Mouse (Mus musculus) heart, embryonic 15.5 days (tissue): ENCODE measurements around the gene Cfap65. TPM values are rescaled to one million over a fixed set of nuclear protein-coding genes. Genes with fewer than 3 reads are reported as not detected.

ENCODE experiments used
- ATAC-seq: fragments of 200-750 bp; cut with Nextera tagmentation; replicated peaks from 2 replicates; pipeline ENCODE4 v1.8.0; 2017; ENCODE audit warnings: low read depth, moderate TSS enrichment; ENCODE audit not compliant: insufficient number of reproducible peaks, insufficient read depth, low FRiP score
- H3K27ac ChIP-seq: fragments of 300-500 bp; sonication (generic); 2 replicates; pipeline ENCODE4 v1.5.1; 2015; ENCODE audit warnings: mild to moderate bottlenecking, inconsistent platforms
- H3K27me3 ChIP-seq: fragments of 300-500 bp; sonication (generic); 2 replicates; pipeline ENCODE4 v1.6.1; 2015; ENCODE audit warnings: inconsistent platforms
- H3K36me3 ChIP-seq: fragments of 300-500 bp; sonication (generic); 2 replicates; pipeline ENCODE4 v1.6.1; 2015; ENCODE audit warnings: mild to moderate bottlenecking, inconsistent platforms
- H3K4me1 ChIP-seq: fragments of 300-500 bp; sonication (generic); replicated peaks from 2 replicates; pipeline ENCODE4 v1.6.1; 2015; ENCODE audit warnings: inconsistent platforms
- H3K4me2 ChIP-seq: fragments of 300-500 bp; sonication (generic); 2 replicates; pipeline ENCODE4 v1.6.1; 2015; ENCODE audit warnings: inconsistent platforms, mild to moderate bottlenecking, moderate library complexity
- H3K4me3 ChIP-seq: fragments of 300-500 bp; sonication (generic); 2 replicates; pipeline ENCODE4 v1.5.1; 2015; ENCODE audit warnings: mild to moderate bottlenecking, inconsistent platforms
- H3K9ac ChIP-seq: fragments of 300-500 bp; sonication (generic); 2 replicates; pipeline ENCODE4 v1.6.1; 2015; ENCODE audit warnings: mild to moderate bottlenecking, inconsistent platforms
- H3K9me3 ChIP-seq: fragments of 300-500 bp; sonication (generic); replicated peaks from 2 replicates; pipeline ENCODE4 v1.6.1; 2016; ENCODE audit warnings: inconsistent platforms
- WGBS: fragments of 180-500 bp; shearing (Covaris S2); methylation state at CpG from one replicate; pipeline ENCODE4 v1.1.7; 2015; ENCODE audit warnings: mixed read lengths; 5-methylcytosine and 5-hydroxymethylcytosine counted together
- polyA plus RNA-seq: library from polyadenylated mRNA; unstranded; fragments of >200 nt; fragmentation: Nextera tagmentation; extraction: Ambion mirVana; gene quantifications from 2 replicates; pipeline ENCODE4 v1.2.1, GENCODE M21; 2015

Cfap65 gene
- polyA plus RNA-seq, 1 experiment from 2014 or later: not detected

GRCm38 (mm10) chr1:74951556-74952210 is 16.3 kb upstream of the Cfap65 start, which contains the start of gene Ihh:
Ihh (minus strand) TSS chr1:74951672.
- Histone ChIP-seq H3K4me3 (peak within 1 kb of the TSS; percentile 45), H3K9ac (0 out of 2 replicates have a peak within 1 kb of the TSS, but pooled peaks have one; percentile 16), H3K27ac (no peak within 1 kb of the TSS), H3K4me1 (peaks cover 44% of the 10 kb centered on the region), H3K27me3 (peaks cover 94% of the 10 kb centered on the region), H3K36me3 (no peaks in the 10 kb centered on the region), H3K4me2 (peak within 1 kb of the TSS; percentile 77), H3K9me3 (no peaks in the 10 kb centered on the region)
- 2% methylated on average over 52 of the region's 55 CpGs for WGBS
- no peak for ATAC-seq

DNA sequence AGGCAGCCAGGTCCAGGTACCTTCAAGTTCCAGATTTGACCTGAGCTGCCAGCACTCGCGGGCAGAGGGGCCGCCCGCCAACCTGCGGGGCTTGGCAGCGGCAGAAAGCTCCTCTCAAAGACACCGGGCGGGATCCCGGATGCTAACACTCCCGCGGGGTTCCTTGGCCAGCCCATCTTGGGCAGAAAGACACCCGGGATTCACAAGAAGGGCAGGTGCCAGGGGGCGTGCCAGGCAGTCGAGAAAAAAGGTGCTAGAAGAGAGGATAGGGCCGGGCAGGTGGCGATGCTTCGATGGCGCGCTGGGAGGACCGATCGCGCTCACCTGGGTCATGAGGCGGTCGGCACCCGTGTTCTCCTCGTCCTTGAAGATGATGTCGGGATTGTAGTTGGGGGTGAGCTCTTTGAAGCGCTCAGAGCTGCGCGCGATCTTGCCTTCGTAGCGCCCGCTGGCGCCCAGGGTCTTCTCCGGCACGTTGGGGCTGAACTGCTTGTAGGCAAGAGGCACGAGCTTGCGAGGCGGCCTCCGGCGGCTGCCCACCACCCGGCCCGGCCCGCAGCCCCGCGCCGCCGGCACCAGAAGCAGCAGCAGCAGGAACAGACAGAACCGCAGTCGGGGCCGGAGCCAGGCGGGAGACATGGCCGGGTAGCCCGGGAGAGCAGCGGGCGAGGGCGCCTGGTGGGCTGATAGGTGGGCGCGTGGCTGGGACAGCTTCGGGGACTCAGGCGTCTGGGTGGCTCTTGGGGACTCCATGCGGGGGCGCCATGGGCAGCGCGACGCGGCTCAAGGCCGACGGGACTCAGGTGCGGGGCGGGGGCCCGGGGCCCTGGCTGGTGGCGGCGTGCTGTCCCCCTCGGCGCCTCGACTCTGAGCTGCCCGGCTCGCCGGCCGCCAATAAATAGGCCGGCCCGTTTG is 15.4 kb upstream of the Cfap65 start:
- Histone ChIP-seq H3K4me1 (peaks cover 44% of the 10 kb centered on the region), H3K9me3 (no peaks in the 10 kb centered on the region), H3K9ac (0 out of 2 replicates have a peak overlapping the region, but pooled peaks have one; percentile 16), H3K36me3 (no peaks in the 10 kb centered on the region), H3K27ac (no peak overlapping the region), H3K4me2 (peak overlapping the region; percentile 77), H3K27me3 (peaks cover 97% of the 10 kb centered on the region), H3K4me3 (peak overlapping the region; percentile 45)
- ATAC-seq: no peak
- 2% methylated on average over 78 of the region's 84 CpGs for WGBS

DNA sequence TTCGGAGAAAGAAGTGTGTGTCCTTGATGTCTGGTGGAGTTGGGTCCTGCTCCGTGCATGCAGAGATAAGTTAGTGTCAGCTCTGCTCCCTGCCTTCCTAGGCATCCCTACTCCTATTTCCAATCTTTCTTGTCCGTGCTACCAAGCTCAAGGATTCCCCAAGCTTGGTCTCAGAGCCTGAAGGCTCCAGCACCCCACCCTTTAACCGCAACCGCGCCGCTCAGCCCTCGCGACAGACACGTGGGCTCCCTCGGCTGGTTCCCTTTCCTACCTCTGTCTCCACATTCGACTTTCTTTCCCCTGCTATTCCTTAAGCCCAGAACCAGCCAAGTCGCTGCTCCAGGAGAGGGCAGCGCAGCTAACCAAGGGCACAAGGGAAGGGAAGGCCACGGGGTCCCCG is 14.7 kb upstream of the Cfap65 start:
- Histone ChIP-seq H3K27me3 (peaks cover 98% of the 10 kb centered on the region), H3K9ac (no peak overlapping the region), H3K36me3 (no peaks in the 10 kb centered on the region), H3K4me1 (peaks cover 44% of the 10 kb centered on the region), H3K27ac (no peak overlapping the region), H3K4me3 (peak overlapping the region; percentile 45), H3K4me2 (peak overlapping the region; percentile 77), H3K9me3 (no peaks in the 10 kb centered on the region)
- 3% methylated on average over 16 of the region's 16 CpGs for WGBS
- no peak for ATAC-seq

GRCm38 (mm10) chr1:74949666-74950050 is 14.3 kb upstream of the Cfap65 start:
- H3K4me3 ChIP-seq: peak overlapping the region; percentile 45
- no peak for ATAC-seq
- WGBS: 3% methylated on average over 24 of the region's 24 CpGs
- peaks cover 98% of the 10 kb centered on the region for H3K27me3 ChIP-seq
- no peak overlapping the region for H3K27ac ChIP-seq
- H3K9ac ChIP-seq: no peak overlapping the region
- H3K36me3 ChIP-seq: no peaks in the 10 kb centered on the region
- peaks cover 44% of the 10 kb centered on the region for H3K4me1 ChIP-seq
- peak overlapping the region; percentile 77 for H3K4me2 ChIP-seq
- H3K9me3 ChIP-seq: no peaks in the 10 kb centered on the region

DNA sequence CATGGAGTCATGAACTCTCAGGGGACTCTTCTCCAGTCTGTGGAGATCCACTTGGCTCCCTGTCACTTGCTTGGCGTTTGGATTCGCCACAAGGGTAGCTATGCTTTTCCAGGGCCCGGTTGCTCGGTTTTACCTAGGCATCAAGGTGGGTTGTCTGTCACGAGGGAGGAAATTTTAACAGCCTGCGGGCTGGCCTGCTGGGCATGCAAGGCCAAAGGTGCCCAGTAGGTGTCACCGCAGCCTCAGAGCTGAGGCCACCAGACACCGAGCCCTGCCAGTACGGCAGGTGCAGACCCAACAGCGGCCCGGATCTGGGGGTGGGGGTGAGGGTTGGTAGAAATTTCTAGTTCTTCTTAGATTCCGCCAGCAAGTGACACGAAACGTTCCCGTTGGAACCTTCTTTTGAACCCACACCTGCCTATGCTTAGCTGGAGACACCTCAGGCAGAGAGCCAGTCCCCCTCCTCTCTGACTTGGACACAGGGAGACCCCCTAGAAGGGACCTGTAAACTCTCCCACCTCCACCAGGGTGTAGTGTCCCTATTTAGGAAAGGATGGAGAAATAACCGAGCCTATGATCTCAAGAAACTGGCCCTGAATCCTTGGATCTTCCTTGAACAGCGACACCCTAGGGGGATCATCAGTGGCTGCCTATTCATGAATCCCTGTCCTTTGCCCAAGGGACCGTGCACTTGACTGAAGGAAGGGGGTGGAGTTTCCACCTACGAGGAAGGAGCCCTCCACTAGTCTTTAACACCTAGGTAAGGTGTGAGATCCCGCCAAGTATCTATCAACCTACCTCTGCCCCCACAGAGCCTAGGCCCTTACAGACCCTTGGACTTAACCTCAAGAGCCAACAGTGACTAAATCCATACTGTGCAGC is 13.6 kb upstream of the Cfap65 start:
- Histone ChIP-seq H3K9ac (no peak overlapping the region), H3K9me3 (no peaks in the 10 kb centered on the region), H3K36me3 (no peaks in the 10 kb centered on the region), H3K27ac (no peak overlapping the region), H3K4me3 (peak overlapping the region; percentile 45), H3K27me3 (peaks cover 100% of the 10 kb centered on the region), H3K4me1 (peaks cover 44% of the 10 kb centered on the region), H3K4me2 (peak overlapping the region; percentile 77)
- 3% methylated on average over 20 of the region's 20 CpGs for WGBS
- peak; percentile 18; the same call in 1 of the 2 replicates for ATAC-seq

DNA sequence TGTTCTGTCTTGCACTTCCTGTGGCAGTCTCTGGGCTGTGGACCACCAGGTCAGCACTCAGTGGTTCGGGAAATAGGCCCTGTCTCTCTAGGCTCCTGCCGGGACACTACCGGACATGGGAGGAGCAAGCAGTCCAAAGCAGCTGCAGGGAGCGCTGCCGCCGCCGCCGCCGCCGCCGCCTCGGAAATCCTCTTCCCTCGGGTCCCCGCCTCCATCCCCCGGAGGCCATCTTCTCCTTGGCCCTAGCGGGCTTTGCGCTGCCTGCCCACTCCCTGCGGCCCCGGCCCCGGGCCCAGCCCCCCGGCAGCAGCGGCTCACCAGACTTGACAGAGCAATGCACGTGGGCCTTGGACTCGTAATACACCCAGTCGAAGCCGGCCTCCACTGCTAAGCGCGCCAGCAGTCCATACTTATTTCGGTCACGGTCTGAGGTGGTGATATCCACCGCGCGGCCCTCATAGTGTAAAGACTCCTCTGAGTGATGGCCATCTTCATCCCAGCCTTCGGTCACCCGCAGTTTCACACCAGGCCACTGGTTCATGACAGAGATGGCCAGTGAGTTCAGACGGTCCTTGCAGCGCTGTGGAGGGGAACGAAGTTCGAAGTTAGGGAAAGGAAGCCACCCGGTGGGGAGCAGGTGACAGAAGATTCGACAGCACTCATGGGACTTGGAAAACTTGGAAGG is 12.7 kb upstream of the Cfap65 start:
- H3K4me3 ChIP-seq: peak overlapping the region; percentile 39
- H3K4me2 ChIP-seq: peak overlapping the region; percentile 65
- no peak overlapping the region for H3K9ac ChIP-seq
- peaks cover 44% of the 10 kb centered on the region for H3K4me1 ChIP-seq
- ATAC-seq: no peak
- H3K27ac ChIP-seq: no peak overlapping the region
- WGBS: 1% methylated on average over 41 of the region's 41 CpGs
- H3K36me3 ChIP-seq: no peaks in the 10 kb centered on the region
- no peaks in the 10 kb centered on the region for H3K9me3 ChIP-seq
- H3K27me3 ChIP-seq: peaks cover 99% of the 10 kb centered on the region

DNA sequence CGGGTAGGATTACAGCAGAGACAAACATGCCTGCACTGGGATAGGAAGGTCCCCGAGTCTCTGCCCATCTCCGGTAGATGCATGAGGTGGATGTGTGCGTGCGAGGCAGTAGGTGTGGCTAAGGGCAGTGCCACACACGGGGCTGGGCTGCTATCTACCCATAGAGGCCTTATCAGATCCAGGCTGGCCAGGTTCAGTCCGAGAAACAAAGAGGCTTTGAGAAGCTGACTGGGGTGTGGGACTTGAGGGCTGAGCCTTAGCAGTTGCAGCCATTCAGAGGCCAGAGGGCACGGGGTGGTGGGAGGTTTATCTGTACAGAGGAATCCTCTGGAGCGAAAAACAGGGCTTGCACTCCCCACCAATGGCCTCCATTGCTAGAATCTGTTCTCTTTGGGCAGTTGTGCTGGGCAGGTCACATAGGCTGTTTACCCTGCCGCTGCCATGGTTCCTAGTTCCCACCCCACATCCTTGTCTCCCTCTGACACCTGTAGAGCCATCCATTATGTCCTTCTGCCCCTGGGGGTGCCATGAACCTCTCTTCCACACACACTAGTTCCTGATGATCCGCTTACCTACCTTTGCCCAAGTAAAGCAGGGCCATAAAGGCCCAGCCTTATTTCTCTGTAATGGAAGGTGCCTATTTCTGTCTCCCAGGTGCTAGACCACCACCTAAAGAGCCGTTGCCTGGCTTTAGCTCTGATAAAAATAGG is 6.4 kb upstream of the Cfap65 start:
- ATAC-seq: no peak
- no peaks in the 10 kb centered on the region for H3K9me3 ChIP-seq
- H3K36me3 ChIP-seq: no peaks in the 10 kb centered on the region
- 46% methylated on average over 12 of the region's 12 CpGs for WGBS
- no peaks in the 10 kb centered on the region for H3K4me1 ChIP-seq
- H3K9ac ChIP-seq: no peak overlapping the region
- no peak overlapping the region for H3K4me2 ChIP-seq
- peaks cover 89% of the 10 kb centered on the region for H3K27me3 ChIP-seq
- H3K4me3 ChIP-seq: no peak overlapping the region
- no peak overlapping the region for H3K27ac ChIP-seq

- no peak overlapping the region for H3K27ac ChIP-seq
- peaks cover 83% of the 10 kb centered on the region for H3K27me3 ChIP-seq
- no peak for ATAC-seq
- 9% methylated on average over 3 of the region's 3 CpGs for WGBS
- H3K4me3 ChIP-seq: no peak overlapping the region
- no peak overlapping the region for H3K9ac ChIP-seq
- H3K36me3 ChIP-seq: no peaks in the 10 kb centered on the region
- H3K4me2 ChIP-seq: no peak overlapping the region
- H3K9me3 ChIP-seq: no peaks in the 10 kb centered on the region
- H3K4me1 ChIP-seq: no peaks in the 10 kb centered on the region; the same call in 1 of the 2 replicates
Observed at GRCm38 (mm10) chr1:74939762-74940161, 4.4 kb upstream of the Cfap65 start.

GRCm38 (mm10) chr1:74936221-74936830 is 927 bp upstream of the Cfap65 start:
- Histone ChIP-seq H3K9me3 (no peaks in the 10 kb centered on the region), H3K9ac (no peak overlapping the region), H3K27me3 (peaks cover 76% of the 10 kb centered on the region), H3K4me2 (no peak overlapping the region), H3K36me3 (no peaks in the 10 kb centered on the region), H3K27ac (no peak overlapping the region), H3K4me3 (no peak overlapping the region), H3K4me1 (no peaks in the 10 kb centered on the region; the same call in 1 of the 2 replicates)
- no peak for ATAC-seq
- WGBS: 40% methylated on average over 12 of the region's 12 CpGs
